Mouse (Mus musculus) midbrain, embryonic 11.5 days (tissue): ENCODE results near the gene Perp. TPM values are rescaled to one million over a fixed set of nuclear protein-coding genes. Genes with fewer than 3 reads are reported as not detected.

Experiments used
- ATAC-seq: fragments of 200-750 bp; cut with Nextera tagmentation; 2 replicates; pipeline ENCODE4 v1.8.0; 2017; ENCODE audit warnings: moderate TSS enrichment, moderate library complexity; ENCODE audit not compliant: low FRiP score
- DNase-seq: peaks from one replicate; pipeline ENCODE4 v3.0.0; 2015; ENCODE audit warnings: low spot score; ENCODE audit errors: missing footprints
- H3K27ac ChIP-seq: fragments of 300-500 bp; sonication (generic); 2 replicates; pipeline ENCODE4 v1.5.1; 2014; ENCODE audit warnings: low read depth, low read length
- H3K27me3 ChIP-seq: fragments of 300-500 bp; sonication (generic); 2 replicates; pipeline ENCODE4 v1.6.1; 2014; ENCODE audit warnings: mild to moderate bottlenecking, low read length, moderate library complexity, mixed read lengths; ENCODE audit not compliant: control insufficient read depth, insufficient read depth
- H3K36me3 ChIP-seq: fragments of 300-500 bp; sonication (generic); 2 replicates; pipeline ENCODE4 v1.6.1; 2014; ENCODE audit warnings: mild to moderate bottlenecking, low read length, moderate library complexity, mixed read lengths; ENCODE audit not compliant: control insufficient read depth, insufficient read depth
- H3K4me1 ChIP-seq: fragments of 300-500 bp; sonication (generic); 2 replicates; pipeline ENCODE4 v1.6.1; 2014; ENCODE audit warnings: low read length; ENCODE audit not compliant: control insufficient read depth, insufficient read depth
- H3K4me2 ChIP-seq: fragments of 300-500 bp; sonication (generic); 2 replicates; pipeline ENCODE4 v1.6.1; 2014; ENCODE audit warnings: mild to moderate bottlenecking, moderate library complexity
- H3K4me3 ChIP-seq: fragments of 300-500 bp; sonication (generic); 2 replicates; pipeline ENCODE4 v1.5.1; 2014; ENCODE audit warnings: low read depth, low read length
- H3K9ac ChIP-seq: fragments of 300-500 bp; sonication (generic); 2 replicates; pipeline ENCODE4 v1.6.1; 2014; ENCODE audit warnings: low read length
- H3K9me3 ChIP-seq: fragments of 300-500 bp; sonication (generic); 2 replicates; pipeline ENCODE4 v1.6.1; 2016; ENCODE audit warnings: low read length; ENCODE audit not compliant: control insufficient read depth
- WGBS: fragments of 180-500 bp; shearing (Covaris S2); extraction: QIAGEN DNeasy Blood & Tissue Kit; methylation state at CpG from one replicate; pipeline ENCODE4 v1.1.7; 2014; 5-methylcytosine and 5-hydroxymethylcytosine counted together
- polyA plus RNA-seq: library from polyadenylated mRNA; unstranded; fragments of >200 nt; fragmentation: Nextera tagmentation; extraction: Ambion mirVana; gene quantifications from 2 replicates; pipeline ENCODE4 v1.2.1, GENCODE M21; 2014

Gene Perp
- polyA plus RNA-seq, 1 experiment from 2014 or later, result 6.1 TPM

- 31% methylated on average over 6 of the region's 6 CpGs for WGBS
- DNase-seq, result peak; percentile 92
These were observed 59.3 kb downstream of the Perp start for GRCm38 (mm10) chr10:18904108-18904507.

More at GRCm38 (mm10) chr10:18904108-18904507, 59.3 kb downstream of the Perp start:
- Histone ChIP-seq H3K27me3 (no peaks in the 10 kb centered on the region), H3K36me3 (no peaks in the 10 kb centered on the region), H3K4me1 (no peaks in the 10 kb centered on the region), H3K9me3 (no peaks in the 10 kb centered on the region), H3K4me3 (no peak overlapping the region), H3K4me2 (no peak overlapping the region), H3K27ac (no peak overlapping the region), H3K9ac (no peak overlapping the region)
- ATAC-seq, result no peak

Other genes starting within 250 kb of the Perp start
- gene Arfgef3, start 101.1 kb upstream of the Perp start, polyA plus RNA-seq, result 1.3 TPM in 2 replicates
- 0.08 TPM in 1 of 2 replicates, not detected in the other for gene Gm4922, start 58.2 kb upstream of the Perp start, polyA plus RNA-seq
- gene Tnfaip3, start 170.6 kb downstream of the Perp start, polyA plus RNA-seq, result 1.2 and 1.4 TPM in 2 replicates